Mouse (Mus musculus) liver, embryonic 12.5 days (tissue): ENCODE measurements around the gene Tspan4. TPM values are rescaled to one million over a fixed set of nuclear protein-coding genes. Genes with fewer than 3 reads are reported as not detected.

Source experiments
- ATAC-seq: fragments of 200-750 bp; cut with Nextera tagmentation; 2 replicates; pipeline ENCODE4 v1.8.0; 2017; ENCODE audit warnings: moderate number of reproducible peaks, mild to moderate bottlenecking, moderate library complexity
- H3K27ac ChIP-seq: fragments of 300-500 bp; sonication (generic); 2 replicates; pipeline ENCODE4 v1.5.1; 2016; ENCODE audit warnings: mild to moderate bottlenecking
- H3K27me3 ChIP-seq: fragments of 300-500 bp; sonication (generic); replicated peaks from 2 replicates; pipeline ENCODE4 v1.6.1; 2016; ENCODE audit warnings: mild to moderate bottlenecking, moderate library complexity
- H3K36me3 ChIP-seq: fragments of 300-500 bp; sonication (generic); 2 replicates; pipeline ENCODE4 v1.6.1; 2016; ENCODE audit warnings: mild to moderate bottlenecking, moderate library complexity
- H3K4me1 ChIP-seq: fragments of 300-500 bp; sonication (generic); 2 replicates; pipeline ENCODE4 v1.6.1; 2016
- H3K4me2 ChIP-seq: fragments of 300-500 bp; sonication (generic); 2 replicates; pipeline ENCODE4 v1.6.1; 2016; ENCODE audit warnings: mild to moderate bottlenecking, moderate library complexity
- H3K4me3 ChIP-seq: fragments of 300-500 bp; sonication (generic); 2 replicates; pipeline ENCODE4 v1.5.1; 2016; ENCODE audit warnings: mild to moderate bottlenecking, moderate library complexity
- H3K9ac ChIP-seq: fragments of 300-500 bp; sonication (generic); 2 replicates; pipeline ENCODE4 v1.6.1; 2016; ENCODE audit warnings: mild to moderate bottlenecking, moderate library complexity
- H3K9me3 ChIP-seq: fragments of 300-500 bp; sonication (generic); replicated peaks from 2 replicates; pipeline ENCODE4 v1.6.1; 2016; ENCODE audit warnings: mild to moderate bottlenecking, moderate library complexity
- WGBS: fragments of 180-500 bp; shearing (Covaris S2); methylation state at CpG from one replicate; pipeline ENCODE4 v1.1.7; 2016; ENCODE audit not compliant: insufficient replicate concordance; 5-methylcytosine and 5-hydroxymethylcytosine counted together
- polyA plus RNA-seq: library from polyadenylated mRNA; unstranded; fragments of >200 nt; fragmentation: Nextera tagmentation; extraction: Ambion mirVana; gene quantifications from 2 replicates; pipeline ENCODE4 v1.2.1, GENCODE M21; 2016

The Tspan4 gene
- polyA plus RNA-seq, 1 experiment from 2014 or later = 60.9 TPM

GRCm38 (mm10) chr7:141465388-141466044 is 9.5 kb upstream of the Tspan4 start:
- no peak for ATAC-seq
- Histone ChIP-seq H3K9ac (no peak overlapping the region), H3K27me3 (peaks cover 63% of the 10 kb centered on the region), H3K4me3 (no peak overlapping the region), H3K27ac (0 out of 2 replicates have a peak overlapping the region, but pooled peaks have one; percentile 6), H3K9me3 (no peaks in the 10 kb centered on the region), H3K4me1 (peaks cover 83% of the 10 kb centered on the region), H3K36me3 (peaks cover 14% of the 10 kb centered on the region), H3K4me2 (peak overlapping the region; percentile 44; the same call in 1 of the 2 replicates)
- 53% methylated on average over 10 of the region's 10 CpGs for WGBS

GRCm38 (mm10) chr7:141466045-141466394 is 9.0 kb upstream of the Tspan4 start:
- Histone ChIP-seq H3K4me1 (peaks cover 80% of the 10 kb centered on the region), H3K9me3 (no peaks in the 10 kb centered on the region), H3K27ac (0 out of 2 replicates have a peak overlapping the region, but pooled peaks have one; percentile 6), H3K9ac (no peak overlapping the region), H3K36me3 (peaks cover 19% of the 10 kb centered on the region), H3K4me2 (no peak overlapping the region), H3K27me3 (peaks cover 58% of the 10 kb centered on the region), H3K4me3 (no peak overlapping the region)
- no peak for ATAC-seq
- WGBS = 42% methylated on average over 7 of the region's 7 CpGs

GRCm38 (mm10) chr7:141466607-141467148 is 8.4 kb upstream of the Tspan4 start:
- H3K9ac ChIP-seq = peak overlapping the region; percentile 82
- H3K4me2 ChIP-seq = peak overlapping the region; percentile 95
- H3K27ac ChIP-seq = peak overlapping the region; percentile 83
- H3K36me3 ChIP-seq = peaks cover 25% of the 10 kb centered on the region
- H3K4me3 ChIP-seq = peak overlapping the region; percentile 82
- peaks cover 74% of the 10 kb centered on the region for H3K4me1 ChIP-seq
- H3K27me3 ChIP-seq = peaks cover 51% of the 10 kb centered on the region
- H3K9me3 ChIP-seq = no peaks in the 10 kb centered on the region
- no peak for ATAC-seq
- 55% methylated on average over 10 of the region's 10 CpGs for WGBS

- WGBS = 1% methylated on average over 52 of the region's 52 CpGs
- peak; percentile 87 for ATAC-seq
- peaks cover 33% of the 10 kb centered on the region for H3K36me3 ChIP-seq
- peaks cover 44% of the 10 kb centered on the region for H3K27me3 ChIP-seq
- H3K27ac ChIP-seq = peak within 1 kb of the TSS; percentile 83
- peak within 1 kb of the TSS; percentile 95 for H3K4me2 ChIP-seq
- H3K9ac ChIP-seq = peak within 1 kb of the TSS; percentile 82
- no peaks in the 10 kb centered on the region for H3K9me3 ChIP-seq
- peaks cover 70% of the 10 kb centered on the region for H3K4me1 ChIP-seq
- H3K4me3 ChIP-seq = peak within 1 kb of the TSS; percentile 82
Measured at GRCm38 (mm10) chr7:141467230-141468030, 7.6 kb upstream of the Tspan4 start, which contains the start of gene Cd151. Gene Cd151 (plus strand): TSS chr7:141467392.

GRCm38 (mm10) chr7:141468164-141468521 is 6.9 kb upstream of the Tspan4 start:
- WGBS = 20% methylated on average over 5 of the region's 5 CpGs
- peak overlapping the region; percentile 95 for H3K4me2 ChIP-seq
- peaks cover 74% of the 10 kb centered on the region for H3K4me1 ChIP-seq
- peaks cover 38% of the 10 kb centered on the region for H3K36me3 ChIP-seq
- H3K9me3 ChIP-seq = no peaks in the 10 kb centered on the region
- peak overlapping the region; percentile 82 for H3K9ac ChIP-seq
- ATAC-seq = no peak
- peak overlapping the region; percentile 82 for H3K4me3 ChIP-seq
- H3K27ac ChIP-seq = peak overlapping the region; percentile 83
- H3K27me3 ChIP-seq = peaks cover 37% of the 10 kb centered on the region

- H3K4me1 ChIP-seq = peaks cover 79% of the 10 kb centered on the region
- peaks cover 31% of the 10 kb centered on the region for H3K27me3 ChIP-seq
- peak overlapping the region; percentile 82 for H3K9ac ChIP-seq
- H3K4me2 ChIP-seq = peak overlapping the region; percentile 95
- peak overlapping the region; percentile 82 for H3K4me3 ChIP-seq
- H3K36me3 ChIP-seq = peaks cover 38% of the 10 kb centered on the region
- 6% methylated on average over 8 of the region's 8 CpGs for WGBS
- peak; percentile 71 for ATAC-seq
- H3K27ac ChIP-seq = peak overlapping the region; percentile 83
- H3K9me3 ChIP-seq = no peaks in the 10 kb centered on the region
Measured at GRCm38 (mm10) chr7:141468522-141469211, 6.4 kb upstream of the Tspan4 start.

GRCm38 (mm10) chr7:141469352-141469751 is 5.7 kb upstream of the Tspan4 start:
- WGBS = 82% methylated on average over 6 of the region's 6 CpGs
- Histone ChIP-seq H3K27ac (peak overlapping the region; percentile 83), H3K9ac (peak overlapping the region; percentile 82), H3K9me3 (no peaks in the 10 kb centered on the region), H3K4me2 (peak overlapping the region; percentile 95), H3K4me3 (peak overlapping the region; percentile 82), H3K27me3 (peaks cover 25% of the 10 kb centered on the region), H3K4me1 (peaks cover 80% of the 10 kb centered on the region), H3K36me3 (peaks cover 38% of the 10 kb centered on the region)
- no peak for ATAC-seq

- Histone ChIP-seq H3K4me2 (peak overlapping the region; percentile 95; the same call in 1 of the 2 replicates), H3K27me3 (peaks cover 17% of the 10 kb centered on the region), H3K4me1 (peaks cover 75% of the 10 kb centered on the region), H3K27ac (peak overlapping the region; percentile 83), H3K4me3 (no peak overlapping the region), H3K9ac (no peak overlapping the region), H3K36me3 (peaks cover 38% of the 10 kb centered on the region), H3K9me3 (no peaks in the 10 kb centered on the region)
- 85% methylated on average over 18 of the region's 18 CpGs for WGBS
- ATAC-seq = no peak
Measured at GRCm38 (mm10) chr7:141469901-141470636, 5.0 kb upstream of the Tspan4 start.

GRCm38 (mm10) chr7:141470637-141470944 is 4.4 kb upstream of the Tspan4 start:
- WGBS = 89% methylated on average over 10 of the region's 10 CpGs
- peaks cover 73% of the 10 kb centered on the region for H3K4me1 ChIP-seq
- peaks cover 12% of the 10 kb centered on the region for H3K27me3 ChIP-seq

GRCm38 (mm10) chr7:141471236-141471635 is 3.8 kb upstream of the Tspan4 start:
- no peak overlapping the region for H3K4me2 ChIP-seq
- no peak overlapping the region for H3K4me3 ChIP-seq
- peaks cover 73% of the 10 kb centered on the region for H3K4me1 ChIP-seq
- H3K27ac ChIP-seq = 0 out of 2 replicates have a peak overlapping the region, but pooled peaks have one; percentile 8
- H3K9ac ChIP-seq = no peak overlapping the region
- peaks cover 38% of the 10 kb centered on the region for H3K36me3 ChIP-seq
- H3K27me3 ChIP-seq = peaks cover 6% of the 10 kb centered on the region
- ATAC-seq = no peak
- no peaks in the 10 kb centered on the region for H3K9me3 ChIP-seq
- 89% methylated on average over 1 of the region's 1 CpGs for WGBS

More at GRCm38 (mm10) chr7:141470637-141470944, 4.4 kb upstream of the Tspan4 start:
- no peak overlapping the region for H3K9ac ChIP-seq
- no peak overlapping the region for H3K27ac ChIP-seq
- no peak for ATAC-seq
- H3K9me3 ChIP-seq = no peaks in the 10 kb centered on the region
- no peak overlapping the region for H3K4me3 ChIP-seq
- H3K36me3 ChIP-seq = peaks cover 38% of the 10 kb centered on the region
- no peak overlapping the region for H3K4me2 ChIP-seq

GRCm38 (mm10) chr7:141472226-141472625 is 2.8 kb upstream of the Tspan4 start:
- no peak for ATAC-seq
- 72% methylated on average over 6 of the region's 6 CpGs for WGBS
- peaks cover 73% of the 10 kb centered on the region for H3K4me1 ChIP-seq

More at GRCm38 (mm10) chr7:141472226-141472625, 2.8 kb upstream of the Tspan4 start:
- no peak overlapping the region for H3K9ac ChIP-seq
- peaks cover 38% of the 10 kb centered on the region for H3K36me3 ChIP-seq
- H3K27me3 ChIP-seq = no peaks in the 10 kb centered on the region
- no peak overlapping the region for H3K4me3 ChIP-seq
- H3K4me2 ChIP-seq = no peak overlapping the region
- H3K27ac ChIP-seq = 0 out of 2 replicates have a peak overlapping the region, but pooled peaks have one; percentile 7
- no peaks in the 10 kb centered on the region for H3K9me3 ChIP-seq
